Mouse (Mus musculus) ES-E14 (cell line): ENCODE measurements around the gene Hk3.

Experiments
- CHD2 ChIP-seq: IDR thresholded peaks from 2 replicates; pipeline ENCODE4 v1.6.1; 2014; ENCODE audit warnings: mild to moderate bottlenecking, low read depth, low read length, inconsistent platforms
- MAFK ChIP-seq: IDR thresholded peaks from 2 replicates; pipeline ENCODE4 v1.6.1; 2014; ENCODE audit warnings: mild to moderate bottlenecking, low read depth, low read length, inconsistent platforms; ENCODE audit not compliant: insufficient read depth

DNA sequence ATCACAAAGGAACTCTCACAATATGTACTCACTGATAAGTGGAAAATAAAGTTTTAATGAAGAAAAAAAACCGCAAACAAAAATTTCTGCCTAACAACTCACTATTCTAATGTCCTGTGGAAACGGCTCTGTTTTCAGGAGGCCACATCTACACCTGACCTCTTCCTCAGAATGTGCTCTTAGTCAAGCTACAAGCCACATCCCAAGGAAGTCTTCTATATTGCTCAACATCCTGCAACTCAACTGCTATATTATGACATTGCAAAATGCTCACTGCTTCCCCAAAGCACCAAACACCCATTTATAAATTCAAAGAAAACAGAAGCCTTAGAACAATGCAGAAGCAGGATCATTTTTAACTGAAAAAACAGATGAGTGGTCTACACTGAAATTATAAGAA lies 18.8 kb upstream of the Hk3 start:
- no peak for TF ChIP-seq CHD2
- no peak for TF ChIP-seq MAFK
